In the genomic region with DNA sequence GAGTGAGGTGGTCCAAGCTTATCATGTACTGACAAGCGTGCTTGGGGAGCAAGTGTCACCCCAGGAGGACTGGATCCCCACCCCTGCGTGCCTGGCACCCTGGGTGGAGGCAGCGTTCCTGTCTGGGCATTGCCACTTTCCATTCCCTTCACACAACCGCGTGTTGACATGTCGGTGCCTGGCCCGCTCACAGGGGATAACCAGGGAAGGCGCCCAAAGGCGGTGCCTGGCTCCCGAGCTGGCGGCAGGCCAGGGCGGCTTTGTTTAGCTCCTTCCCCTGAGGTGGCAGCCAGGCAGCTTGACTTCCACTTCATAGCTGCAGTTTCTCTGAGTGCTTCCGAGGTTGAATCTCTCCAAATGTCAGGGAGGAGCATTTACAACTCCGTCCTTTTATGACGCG, we compare ENCODE assay signal across 9 mouse cellular contexts.
A peak's percentile ranks its signal among the peaks of the same experiment; 100 is the strongest.
DNase-seq lines count a peak whose midpoint lies in the region; ATAC-seq and TF ChIP-seq lines count a peak whose summit lies in the region.
"Had no signal": no experiment of that assay in that cellular context is flagged by ENCODE, and none has a peak within 500 bp of the region (broad histone marks: within the 10 kb centered on the region; RNA-seq: fewer than 3 reads in every experiment).

No protein-coding gene starts in this region.

- no peaks in the 10 kb centered on the region for H3K27me3 ChIP-seq in forebrain, postnatal 0 days (ENCODE audit: insufficient read depth, low read length)
- peaks cover 13% of the 10 kb centered on the region for H3K27me3 ChIP-seq in heart, embryonic 15.5 days
- H3K27me3 ChIP-seq in limb, embryonic 10.5 days (ENCODE audit: low read depth, poor library complexity, severe bottlenecking) = peaks cover 35% of the 10 kb centered on the region; the same call in 1 of the 2 replicates

- TF ChIP-seq CTCF in forebrain, postnatal 0 days (IDR thresholded peaks at IDR 0.05; ENCODE audit: low read depth) = no peak

- H3K36me3 ChIP-seq in forebrain, postnatal 0 days (ENCODE audit: insufficient read depth) = no peaks in the 10 kb centered on the region
- H3K36me3 ChIP-seq in heart, embryonic 15.5 days = no peaks in the 10 kb centered on the region
- H3K36me3 ChIP-seq in limb, embryonic 10.5 days = no peaks in the 10 kb centered on the region
- H3K36me3 ChIP-seq: limb, embryonic 12.5 days had no signal

- peak; percentile 34 for DNase-seq in layer of hippocampus, adult 11-12 months (ENCODE audit: low spot score)
- no peak for DNase-seq in layer of hippocampus, adult 18-20 months (ENCODE audit: low spot score in 2 of 2)
- peak; percentile 73 for DNase-seq in forebrain, postnatal 0 days
- DNase-seq in lung, postnatal 14 days = peak; percentile 76
- no peak for DNase-seq in frontal cortex, postnatal 36 days (ENCODE audit: low spot score in 2 of 2)
- no peak for DNase-seq in limb, embryonic 10.5 days (ENCODE audit: low spot score)
- no peak for DNase-seq in embryo, embryonic 10 days (ENCODE audit: low spot score)

- H3K27ac ChIP-seq in forebrain, postnatal 0 days (ENCODE audit: low read depth, low read length) = no peak overlapping the region
- peak overlapping the region; percentile 40; the same call in 1 of the 2 replicates for H3K27ac ChIP-seq in heart, embryonic 15.5 days
- no peak overlapping the region for H3K27ac ChIP-seq in limb, embryonic 10.5 days
- H3K27ac ChIP-seq: limb, embryonic 12.5 days had no signal

- no peaks in the 10 kb centered on the region for H3K9me3 ChIP-seq in forebrain, postnatal 0 days (ENCODE audit: low read length)
- no peaks in the 10 kb centered on the region for H3K9me3 ChIP-seq in heart, embryonic 15.5 days (replicated peaks)
- no peaks in the 10 kb centered on the region for H3K9me3 ChIP-seq in limb, embryonic 10.5 days (replicated peaks)
- H3K9me3 ChIP-seq: limb, embryonic 12.5 days had no signal

- H3K4me1 ChIP-seq in forebrain, postnatal 0 days (ENCODE audit: insufficient read depth) = peaks cover 7% of the 10 kb centered on the region; the same call in 1 of the 2 replicates
- H3K4me1 ChIP-seq in heart, embryonic 15.5 days (replicated peaks) = peaks cover 16% of the 10 kb centered on the region
- 0 out of 2 replicates have a peak, but pooled peaks cover 1% of the 10 kb centered on the region for H3K4me1 ChIP-seq in limb, embryonic 10.5 days
- H3K4me1 ChIP-seq: limb, embryonic 12.5 days had no signal

- no peak overlapping the region for H3K4me3 ChIP-seq in forebrain, postnatal 0 days (ENCODE audit: low read depth, low read length)
- no peak overlapping the region for H3K4me3 ChIP-seq in heart, embryonic 15.5 days
- no peak overlapping the region for H3K4me3 ChIP-seq in limb, embryonic 10.5 days
- H3K4me3 ChIP-seq: limb, embryonic 12.5 days had no signal

- 0 out of 2 replicates have a peak overlapping the region, but pooled peaks have one; percentile 8 for H3K4me2 ChIP-seq in forebrain, postnatal 0 days (ENCODE audit: low read depth)
- peak overlapping the region; percentile 46 for H3K4me2 ChIP-seq in heart, embryonic 15.5 days
- H3K4me2 ChIP-seq: limb, embryonic 12.5 days had no signal

- 25% methylated on average over 16 of the region's 16 CpGs for WGBS in forebrain, postnatal 0 days
- 32% methylated on average over 16 of the region's 16 CpGs for WGBS in heart, embryonic 15.5 days
- WGBS in limb, embryonic 10.5 days = 69% methylated on average over 16 of the region's 16 CpGs

- no peak overlapping the region for H3K9ac ChIP-seq in forebrain, postnatal 0 days
- H3K9ac ChIP-seq in heart, embryonic 15.5 days = no peak overlapping the region
- H3K9ac ChIP-seq: limb, embryonic 12.5 days had no signal

- peak; percentile 63; the same call in 1 of the 2 replicates for ATAC-seq in forebrain, postnatal 0 days
- peak; percentile 81 for ATAC-seq in heart, embryonic 15.5 days (replicated peaks; ENCODE audit: insufficient number of reproducible peaks, insufficient read depth, low FRiP score, low read depth)

Comparison
In these comparisons a context has a peak if more than half of its experiments do, and no peak if none do; other contexts are left out.
1. DNase-seq: peak in layer of hippocampus, adult 11-12 months (single experiment), forebrain, postnatal 0 days (single experiment) and lung, postnatal 14 days (single experiment); none in layer of hippocampus, adult 18-20 months (0 of 2), frontal cortex, postnatal 36 days (0 of 2), limb, embryonic 10.5 days (single experiment) and embryo, embryonic 10 days (single experiment).